Mouse (Mus musculus): Measurements from ENCODE around the gene Zbtb4. TPM values are rescaled to one million over a fixed set of nuclear protein-coding genes. Genes with fewer than 3 reads are reported as not detected.

The Zbtb4 gene
- polyA plus RNA-seq, 1 experiment, result not detected

DNA sequence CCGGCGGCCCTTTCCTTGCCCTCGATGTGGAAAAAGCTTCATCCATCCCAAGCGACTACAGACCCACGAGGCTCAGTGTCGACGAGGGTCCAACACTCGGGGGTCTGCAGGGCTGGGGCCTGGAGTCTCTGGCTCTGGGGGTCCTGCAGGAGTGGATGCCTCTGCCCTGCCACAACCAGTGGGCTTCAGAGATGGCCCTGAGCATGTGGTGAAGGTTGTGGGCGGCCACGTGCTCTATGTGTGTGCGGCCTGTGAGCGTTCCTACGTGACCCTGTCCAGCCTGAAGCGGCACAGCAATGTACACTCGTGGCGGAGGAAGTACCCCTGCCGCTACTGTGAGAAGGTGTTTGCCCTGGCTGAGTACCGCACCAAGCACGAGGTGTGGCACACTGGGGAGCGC, 10.8 kb downstream of the Zbtb4 start:
- Histone ChIP-seq H3K4me1 (ENCODE audit: control insufficient read depth, insufficient read depth, low read length) (peaks cover 15% of the 10 kb centered on the region), H3K4me3 (ENCODE audit: insufficient read depth, low read depth, low read length) (no peak overlapping the region), H3K27ac (ENCODE audit: insufficient read depth, low read depth, low read length) (no peak overlapping the region)
- TF ChIP-seq CTCF (IDR thresholded peaks at IDR 0.05; ENCODE audit: insufficient read depth, low read depth, low read length) (no peak), POLR2A (IDR thresholded peaks at IDR 0.05; ENCODE audit: insufficient read depth, low read depth, low read length) (no peak)
- WGBS, result 89% methylated on average over 20 of the region's 20 CpGs

DNA sequence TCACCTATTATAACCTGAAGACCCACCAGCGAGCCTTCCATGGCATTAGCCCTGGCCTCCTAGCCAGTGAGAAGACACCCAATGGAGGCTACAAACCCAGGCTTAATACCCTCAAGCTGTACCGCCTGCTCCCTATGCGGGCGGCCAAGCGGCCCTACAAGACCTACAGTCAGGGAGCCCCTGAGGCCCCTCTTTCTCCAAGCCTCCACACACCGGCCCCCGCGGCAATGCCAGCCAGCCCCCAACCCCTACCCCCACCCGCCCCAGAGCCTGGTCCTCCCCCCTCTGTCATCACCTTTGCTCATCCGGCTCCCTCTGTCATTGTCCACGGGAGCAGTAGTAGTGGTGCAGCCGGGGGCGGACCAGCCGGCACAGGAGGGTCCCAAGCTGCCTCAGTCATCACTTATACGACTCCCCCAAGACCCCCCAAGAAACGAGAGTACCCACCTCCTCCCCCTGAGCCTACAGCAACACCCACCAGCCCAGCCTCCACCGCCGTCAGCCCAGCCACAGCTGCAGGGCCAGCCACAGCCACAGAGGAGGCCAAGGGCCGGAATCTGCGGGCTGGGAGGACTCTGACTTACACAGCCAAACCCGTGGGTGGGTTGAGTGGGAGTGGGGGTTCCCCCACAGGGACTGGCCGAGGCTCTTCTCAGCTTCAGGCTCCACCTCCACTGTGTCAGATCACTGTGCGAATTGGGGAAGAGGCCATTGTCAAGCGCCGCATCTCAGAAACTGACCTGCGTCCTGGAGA, 12.0 kb downstream of the Zbtb4 start:
- H3K27ac ChIP-seq (ENCODE audit: insufficient read depth, low read depth, low read length), result no peak overlapping the region
- no peak for TF ChIP-seq POLR2A (IDR thresholded peaks at IDR 0.05; ENCODE audit: insufficient read depth, low read depth, low read length)
- TF ChIP-seq CTCF (IDR thresholded peaks at IDR 0.05; ENCODE audit: insufficient read depth, low read depth, low read length), result no peak
- H3K4me3 ChIP-seq (ENCODE audit: insufficient read depth, low read depth, low read length), result no peak overlapping the region
- 67% methylated on average over 26 of the region's 26 CpGs for WGBS
- peaks cover 15% of the 10 kb centered on the region for H3K4me1 ChIP-seq (ENCODE audit: control insufficient read depth, insufficient read depth, low read length)

DNA sequence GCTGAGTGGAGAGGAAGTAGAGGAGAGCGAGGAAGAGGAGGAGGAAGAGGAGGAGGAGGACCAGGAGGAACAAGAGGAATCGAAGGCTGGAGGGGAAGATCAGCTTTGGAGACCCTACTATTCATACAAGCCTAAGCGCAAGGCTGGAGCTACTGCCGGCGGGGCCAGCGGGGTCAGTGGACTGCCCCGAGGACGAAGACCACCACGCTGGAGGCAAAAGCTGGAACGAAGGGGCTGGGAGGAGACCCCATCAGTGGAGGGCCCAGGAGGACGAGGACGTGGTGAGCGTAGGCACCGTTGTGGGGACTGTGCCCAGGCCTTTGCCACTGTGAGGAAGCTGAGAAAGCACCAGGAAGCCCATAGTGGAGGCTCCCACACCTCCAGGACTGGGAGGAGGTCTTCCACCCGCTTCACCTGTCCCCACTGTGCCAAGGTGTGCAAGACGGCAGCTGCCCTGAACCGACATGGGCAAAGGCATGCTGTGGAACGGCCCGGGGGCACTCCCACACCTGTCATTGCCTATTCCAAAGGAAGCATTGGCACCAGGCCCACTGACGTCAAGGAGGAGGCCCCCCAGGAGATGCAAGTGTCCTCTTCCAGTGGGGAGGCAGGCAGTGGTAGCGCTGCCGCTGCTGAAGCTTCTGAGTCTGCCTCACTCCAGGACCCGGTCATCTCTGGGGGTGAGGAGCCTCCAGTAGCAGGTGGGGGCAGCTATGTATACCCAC, 12.7 kb downstream of the Zbtb4 start:
- 70% methylated on average over 23 of the region's 23 CpGs for whole genome bisulfite sequencing
- Histone ChIP-seq H3K4me1 (ENCODE audit: control insufficient read depth, insufficient read depth, low read length) (peaks cover 15% of the 10 kb centered on the region), H3K4me3 (ENCODE audit: insufficient read depth, low read depth, low read length) (no peak overlapping the region), H3K27ac (ENCODE audit: insufficient read depth, low read depth, low read length) (no peak overlapping the region)
- no peak for TF ChIP-seq POLR2A (IDR thresholded peaks at IDR 0.05; ENCODE audit: insufficient read depth, low read depth, low read length)
- TF ChIP-seq CTCF (IDR thresholded peaks at IDR 0.05; ENCODE audit: insufficient read depth, low read depth, low read length), result no peak

DNA sequence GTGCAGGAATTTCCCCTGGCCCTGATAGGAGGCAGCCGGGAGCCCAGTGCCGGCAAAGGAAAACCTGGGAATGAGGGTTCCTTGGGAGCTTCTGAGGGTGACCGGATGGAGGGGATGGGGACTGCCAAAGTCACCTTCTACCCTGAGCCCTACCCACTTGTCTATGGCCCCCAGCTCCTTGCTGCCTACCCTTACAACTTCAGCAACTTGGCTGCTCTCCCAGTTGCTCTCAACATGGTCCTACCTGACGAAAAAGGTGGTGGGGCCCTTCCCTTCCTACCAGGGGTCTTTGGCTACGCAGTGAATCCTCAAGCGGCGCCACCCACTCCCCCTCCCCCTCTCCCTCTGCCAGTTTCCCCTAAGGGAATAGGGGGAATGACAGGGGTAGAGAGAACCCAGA, 13.3 kb downstream of the Zbtb4 start:
- TF ChIP-seq CTCF (IDR thresholded peaks at IDR 0.05; ENCODE audit: insufficient read depth, low read depth, low read length) (no peak), POLR2A (IDR thresholded peaks at IDR 0.05; ENCODE audit: insufficient read depth, low read depth, low read length) (no peak)
- 68% methylated on average over 7 of the region's 7 CpGs for WGBS

DNA sequence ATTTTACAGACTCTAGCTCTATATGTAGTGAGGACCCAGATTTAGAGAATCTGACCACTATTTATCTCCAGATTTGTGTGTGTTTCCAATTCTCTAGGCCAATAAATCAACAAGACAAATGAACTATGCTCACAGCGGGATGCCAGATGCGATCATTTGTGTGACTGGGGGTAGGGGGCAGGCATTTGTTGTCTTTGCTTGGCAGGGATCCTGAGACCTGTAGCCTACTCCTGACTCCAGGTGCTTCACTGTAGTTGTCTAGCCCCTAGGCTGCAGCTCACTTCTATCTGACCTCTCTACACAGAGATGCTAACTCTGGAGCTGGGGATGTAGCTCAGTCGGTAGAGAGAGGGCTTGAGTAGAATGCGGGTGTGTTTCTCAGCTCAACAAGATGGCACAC, 16.1 kb downstream of the Zbtb4 start:
- Histone ChIP-seq H3K4me3 (ENCODE audit: insufficient read depth, low read depth, low read length) (no peak overlapping the region), H3K27ac (ENCODE audit: insufficient read depth, low read depth, low read length) (no peak overlapping the region), H3K4me1 (ENCODE audit: control insufficient read depth, insufficient read depth, low read length) (peaks cover 6% of the 10 kb centered on the region; the same call in 1 of the 2 replicates)
- TF ChIP-seq CTCF (IDR thresholded peaks at IDR 0.05; ENCODE audit: insufficient read depth, low read depth, low read length) (no peak), POLR2A (IDR thresholded peaks at IDR 0.05; ENCODE audit: insufficient read depth, low read depth, low read length) (no peak)
- 50% methylated on average over 4 of the region's 4 CpGs for WGBS

More for the DNA sequence above, 13.3 kb downstream of the Zbtb4 start:
- Histone ChIP-seq H3K4me1 (ENCODE audit: control insufficient read depth, insufficient read depth, low read length) (peaks cover 15% of the 10 kb centered on the region), H3K27ac (ENCODE audit: insufficient read depth, low read depth, low read length) (no peak overlapping the region), H3K4me3 (ENCODE audit: insufficient read depth, low read depth, low read length) (no peak overlapping the region)

DNA sequence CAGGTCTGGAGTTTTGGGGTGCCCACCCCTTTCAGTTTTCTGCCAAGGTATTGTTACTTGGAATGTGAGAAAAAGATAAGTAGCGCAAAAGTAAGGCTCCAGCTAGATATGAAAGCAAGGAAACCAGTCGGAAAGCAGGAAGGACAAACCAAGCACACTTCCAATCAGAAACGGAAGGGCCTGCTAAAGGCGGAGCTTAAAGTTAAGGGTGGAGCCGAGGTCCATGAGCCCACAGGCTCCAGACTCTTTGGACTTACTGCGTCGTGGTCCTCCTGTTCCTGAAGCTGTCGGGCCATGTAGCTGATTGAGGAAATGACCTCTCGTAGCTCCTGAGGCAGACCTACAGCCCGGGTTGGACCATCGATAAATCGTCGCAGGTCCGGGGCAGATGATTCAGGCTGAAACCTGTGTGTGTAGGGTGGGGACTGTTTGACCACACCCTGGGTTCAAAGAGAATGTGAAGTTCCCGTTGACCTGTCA, 19.1 kb downstream of the Zbtb4 start:
- H3K4me3 ChIP-seq (ENCODE audit: insufficient read depth, low read depth, low read length), result no peak overlapping the region; the same call in 1 of the 2 replicates
- H3K27ac ChIP-seq (ENCODE audit: insufficient read depth, low read depth, low read length), result no peak overlapping the region
- 43% methylated on average over 15 of the region's 15 CpGs for WGBS

DNA sequence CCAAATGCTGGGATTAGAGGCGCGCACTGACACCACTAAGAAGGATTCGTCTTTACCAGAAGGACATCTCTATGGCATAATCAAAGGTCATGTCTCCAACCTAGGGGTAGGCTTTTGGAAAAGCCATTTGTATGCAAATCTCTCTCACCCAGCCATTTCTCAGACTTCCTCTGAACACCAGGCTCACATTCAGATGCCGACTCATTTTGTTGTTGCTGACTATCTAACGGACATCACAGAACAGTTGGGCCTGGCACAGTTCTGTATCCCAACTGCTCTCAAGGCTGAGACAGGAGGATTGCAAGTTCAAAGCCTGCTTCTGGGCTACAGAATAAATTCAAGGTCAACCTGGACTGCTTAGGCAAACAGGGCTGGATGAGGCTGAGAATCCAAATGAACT, 21.6 kb downstream of the Zbtb4 start:
- WGBS, result 83% methylated on average over 5 of the region's 5 CpGs
- H3K4me3 ChIP-seq (ENCODE audit: insufficient read depth, low read depth, low read length), result no peak overlapping the region
- TF ChIP-seq POLR2A (IDR thresholded peaks at IDR 0.05; ENCODE audit: insufficient read depth, low read depth, low read length) (no peak), CTCF (IDR thresholded peaks at IDR 0.05; ENCODE audit: insufficient read depth, low read depth, low read length) (no peak)
- H3K4me1 ChIP-seq (ENCODE audit: control insufficient read depth, insufficient read depth, low read length), result no peaks in the 10 kb centered on the region
- H3K27ac ChIP-seq (ENCODE audit: insufficient read depth, low read depth, low read length), result no peak overlapping the region

More for the DNA sequence above, 19.1 kb downstream of the Zbtb4 start:
- H3K4me1 ChIP-seq (ENCODE audit: control insufficient read depth, insufficient read depth, low read length), result no peaks in the 10 kb centered on the region
- no peak for TF ChIP-seq POLR2A (IDR thresholded peaks at IDR 0.05; ENCODE audit: insufficient read depth, low read depth, low read length)
- TF ChIP-seq CTCF (IDR thresholded peaks at IDR 0.05; ENCODE audit: insufficient read depth, low read depth, low read length), result no peak

DNA sequence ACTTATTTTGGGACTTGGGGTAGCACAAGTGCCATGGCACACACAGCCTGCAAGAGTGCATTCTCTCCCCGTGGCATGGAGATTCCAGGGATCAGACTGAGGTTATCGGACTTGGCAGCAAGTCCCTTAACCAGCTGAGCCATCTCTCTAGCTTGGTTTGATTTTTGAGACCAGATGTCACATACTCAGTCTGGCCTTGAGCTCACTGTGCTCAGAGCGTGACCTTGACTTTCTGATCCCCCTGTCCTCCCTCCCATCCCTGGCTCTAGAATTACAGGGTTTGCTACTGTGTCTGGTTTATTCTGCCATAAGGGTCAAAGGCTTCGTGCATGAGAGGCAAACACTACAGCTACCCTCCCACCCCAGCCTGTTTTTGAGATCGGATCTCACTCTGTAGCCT, 23.7 kb downstream of the Zbtb4 start:
- Histone ChIP-seq H3K27ac (ENCODE audit: insufficient read depth, low read depth, low read length) (no peak overlapping the region), H3K4me1 (ENCODE audit: control insufficient read depth, insufficient read depth, low read length) (no peaks in the 10 kb centered on the region), H3K4me3 (ENCODE audit: insufficient read depth, low read depth, low read length) (no peak overlapping the region)
- TF ChIP-seq POLR2A (IDR thresholded peaks at IDR 0.05; ENCODE audit: insufficient read depth, low read depth, low read length) (no peak), CTCF (IDR thresholded peaks at IDR 0.05; ENCODE audit: insufficient read depth, low read depth, low read length) (no peak)
- 64% methylated on average over 5 of the region's 5 CpGs for WGBS

DNA sequence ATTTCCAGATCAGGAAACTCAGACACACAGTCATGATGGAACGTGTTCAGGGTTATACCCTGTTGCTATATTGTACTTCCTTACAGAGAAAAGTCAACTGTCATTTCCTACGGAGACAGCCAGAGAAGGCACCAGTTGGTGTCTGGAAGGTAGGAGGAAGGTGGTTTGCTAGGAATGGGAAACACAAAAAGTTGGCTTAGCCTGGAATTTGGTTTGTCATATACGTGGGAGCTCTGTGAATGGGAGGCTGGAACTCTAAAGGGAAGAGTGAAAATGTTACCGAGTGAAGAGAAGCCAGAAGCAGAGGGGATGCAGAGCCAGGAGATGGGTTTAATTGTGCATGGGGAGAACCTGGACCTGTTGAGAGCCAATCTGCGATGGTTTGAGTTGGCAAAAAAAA, 25.7 kb downstream of the Zbtb4 start:
- H3K27ac ChIP-seq (ENCODE audit: insufficient read depth, low read depth, low read length), result no peak overlapping the region
- TF ChIP-seq CTCF (IDR thresholded peaks at IDR 0.05; ENCODE audit: insufficient read depth, low read depth, low read length) (no peak), POLR2A (IDR thresholded peaks at IDR 0.05; ENCODE audit: insufficient read depth, low read depth, low read length) (no peak)
- H3K4me3 ChIP-seq (ENCODE audit: insufficient read depth, low read depth, low read length), result no peak overlapping the region
- peaks cover 7% of the 10 kb centered on the region for H3K4me1 ChIP-seq (ENCODE audit: control insufficient read depth, insufficient read depth, low read length)
- WGBS, result 62% methylated on average over 5 of the region's 5 CpGs
